Mouse (Mus musculus): ENCODE data around the gene Pkd1.

Gene Pkd1

DNA sequence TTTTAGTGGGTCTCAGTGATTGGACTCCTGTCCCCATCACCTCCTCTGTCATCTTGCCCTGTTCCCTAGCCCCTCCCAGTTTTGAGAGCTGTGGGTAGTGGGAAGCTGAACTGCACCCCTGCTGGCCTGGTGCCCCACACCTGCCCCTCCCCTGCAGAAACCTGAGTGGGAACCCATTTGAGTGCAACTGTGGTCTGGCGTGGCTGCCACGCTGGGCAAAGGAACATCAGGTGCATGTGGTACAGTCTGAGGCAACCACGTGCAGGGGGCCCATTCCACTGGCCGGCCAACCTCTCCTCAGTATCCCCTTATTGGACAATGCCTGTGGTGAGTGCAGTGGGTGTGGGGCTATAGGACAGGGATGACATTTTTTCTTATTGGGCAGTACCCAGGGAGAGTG is 14.8 kb downstream of the Pkd1 start:
- in situ Hi-C loops (cut with MboI; ENCODE audit: low sequenced_read_pairs) = no loop called here

DNA sequence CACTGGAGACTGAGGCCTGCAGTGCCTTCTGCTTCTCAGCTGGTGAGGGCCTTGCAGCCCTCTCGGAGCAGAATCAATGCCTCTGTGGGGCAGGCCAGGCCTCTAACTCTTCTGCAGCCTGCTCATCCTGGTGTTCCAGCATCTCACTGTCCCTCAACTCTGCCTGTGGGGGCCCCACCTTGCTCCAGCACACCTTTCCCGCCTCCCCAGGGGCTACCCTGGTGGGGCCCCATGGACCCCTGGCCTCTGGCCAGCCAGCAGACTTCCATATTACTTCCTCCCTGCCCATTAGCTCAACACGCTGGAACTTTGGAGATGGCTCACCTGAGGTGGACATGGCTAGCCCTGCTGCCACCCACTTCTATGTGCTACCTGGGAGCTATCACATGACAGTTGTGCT is 15.5 kb downstream of the Pkd1 start:
- in situ Hi-C loops (cut with MboI; ENCODE audit: low sequenced_read_pairs) = no loop called here

- in situ Hi-C loops (cut with MboI; ENCODE audit: low sequenced_read_pairs) = no loop called here
Measured at GRCm38 (mm10) chr17:24565792-24566191, 16.2 kb downstream of the Pkd1 start.

GRCm38 (mm10) chr17:24567034-24567779 is 17.6 kb downstream of the Pkd1 start:
- in situ Hi-C loops (cut with MboI; ENCODE audit: low sequenced_read_pairs) = no loop called here

- in situ Hi-C loops (cut with MboI; ENCODE audit: low sequenced_read_pairs) = no loop called here
Measured at GRCm38 (mm10) chr17:24569837-24570236, 20.2 kb downstream of the Pkd1 start.

GRCm38 (mm10) chr17:24572651-24573245 is 23.1 kb downstream of the Pkd1 start:
- in situ Hi-C loops (cut with MboI; ENCODE audit: low sequenced_read_pairs) = no loop called here

- in situ Hi-C loops (cut with MboI; ENCODE audit: low sequenced_read_pairs) = no loop called here
Measured at GRCm38 (mm10) chr17:24573811-24574210, 24.2 kb downstream of the Pkd1 start.

- in situ Hi-C loops (cut with MboI; ENCODE audit: low sequenced_read_pairs) = no loop called here
Measured at GRCm38 (mm10) chr17:24579532-24579931, 29.9 kb downstream of the Pkd1 start.

DNA sequence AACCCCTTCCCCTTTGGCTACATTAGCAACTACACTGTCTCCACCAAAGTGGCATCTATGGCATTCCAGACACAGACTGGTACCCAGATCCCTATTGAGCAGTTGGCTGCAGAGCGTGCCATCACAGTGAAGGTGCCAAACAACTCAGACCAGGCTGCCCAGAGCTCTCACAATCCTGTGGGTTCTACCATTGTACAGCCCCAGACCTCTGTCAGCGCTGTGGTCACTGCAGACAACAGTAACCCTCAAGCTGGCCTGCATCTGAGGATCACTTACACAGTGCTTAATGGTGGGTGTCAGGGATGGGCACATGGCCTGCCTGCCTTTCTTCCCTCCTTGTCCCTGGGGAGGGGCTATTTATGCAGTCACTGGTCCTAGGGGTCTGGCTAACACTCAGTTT is 30.7 kb downstream of the Pkd1 start:
- in situ Hi-C loops (cut with MboI; ENCODE audit: low sequenced_read_pairs) = no loop called here

GRCm38 (mm10) chr17:24583599-24584460 is 34.2 kb downstream of the Pkd1 start:
- in situ Hi-C loops (cut with MboI; ENCODE audit: low sequenced_read_pairs) = no loop called here

- in situ Hi-C loops (cut with MboI; ENCODE audit: low sequenced_read_pairs) = no loop called here
Measured at GRCm38 (mm10) chr17:24584520-24584919, 34.9 kb downstream of the Pkd1 start.

GRCm38 (mm10) chr17:24586532-24586931 is 36.9 kb downstream of the Pkd1 start:
- in situ Hi-C loops (cut with MboI; ENCODE audit: low sequenced_read_pairs) = no loop called here

DNA sequence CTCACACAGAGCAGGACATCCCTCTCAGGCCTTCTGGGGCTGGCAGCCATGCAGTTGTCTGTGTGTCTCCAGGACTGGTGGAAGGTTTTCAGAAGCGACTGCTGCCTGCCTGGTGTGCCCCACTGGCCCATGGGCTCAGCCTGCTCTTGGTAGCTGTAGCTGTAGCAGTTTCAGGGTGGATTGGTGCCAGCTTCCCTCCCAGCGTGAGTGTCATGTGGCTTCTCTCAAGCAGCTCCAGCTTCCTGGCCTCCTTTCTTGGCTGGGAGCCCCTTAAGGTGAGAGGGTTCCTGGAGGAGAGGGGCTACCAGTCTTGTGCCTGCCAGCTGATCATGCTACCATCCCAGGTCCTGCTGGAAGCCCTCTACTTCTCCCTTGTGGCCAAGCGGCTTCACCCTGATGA is 41.3 kb downstream of the Pkd1 start:
- in situ Hi-C loops (cut with MboI; ENCODE audit: low sequenced_read_pairs) = no loop called here

DNA sequence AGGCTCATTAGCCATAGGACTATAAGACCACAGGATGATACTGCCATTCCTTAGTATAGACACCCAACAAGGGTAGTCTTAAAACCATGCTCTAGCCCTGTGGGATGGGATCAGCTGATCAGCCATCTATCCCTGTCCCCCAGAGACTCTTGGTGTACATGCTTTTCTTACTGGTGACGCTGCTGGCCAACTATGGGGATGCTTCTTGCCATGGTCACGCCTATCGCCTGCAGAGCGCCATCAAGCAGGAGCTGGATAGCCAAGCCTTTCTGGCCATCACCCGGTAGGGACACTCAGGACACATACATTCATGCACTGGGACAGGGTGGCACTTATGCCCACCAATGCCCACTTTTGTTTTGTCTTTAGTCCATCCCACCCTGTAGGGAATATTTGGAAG is 42.1 kb downstream of the Pkd1 start:
- in situ Hi-C loops (cut with MboI; ENCODE audit: low sequenced_read_pairs) = no loop called here

DNA sequence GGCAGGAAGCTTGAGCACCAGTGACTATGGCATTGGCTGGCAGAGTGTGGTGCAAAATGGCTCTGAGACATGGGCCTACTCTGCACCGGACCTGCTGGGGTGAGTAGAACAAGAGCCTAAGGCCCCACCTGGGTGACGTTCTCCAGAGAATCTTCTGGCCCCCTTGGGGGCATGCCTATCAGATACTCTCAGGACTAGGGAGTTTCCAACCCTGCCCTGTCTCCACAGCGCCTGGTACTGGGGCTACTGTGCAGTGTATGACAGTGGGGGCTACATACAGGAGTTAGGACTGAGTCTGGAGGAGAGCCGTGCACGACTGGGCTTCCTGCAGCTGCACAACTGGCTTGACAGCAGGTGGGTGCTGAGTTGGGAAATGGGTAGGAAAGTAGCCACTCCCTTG is 43.6 kb downstream of the Pkd1 start:
- in situ Hi-C loops (cut with MboI; ENCODE audit: low sequenced_read_pairs) = no loop called here

DNA sequence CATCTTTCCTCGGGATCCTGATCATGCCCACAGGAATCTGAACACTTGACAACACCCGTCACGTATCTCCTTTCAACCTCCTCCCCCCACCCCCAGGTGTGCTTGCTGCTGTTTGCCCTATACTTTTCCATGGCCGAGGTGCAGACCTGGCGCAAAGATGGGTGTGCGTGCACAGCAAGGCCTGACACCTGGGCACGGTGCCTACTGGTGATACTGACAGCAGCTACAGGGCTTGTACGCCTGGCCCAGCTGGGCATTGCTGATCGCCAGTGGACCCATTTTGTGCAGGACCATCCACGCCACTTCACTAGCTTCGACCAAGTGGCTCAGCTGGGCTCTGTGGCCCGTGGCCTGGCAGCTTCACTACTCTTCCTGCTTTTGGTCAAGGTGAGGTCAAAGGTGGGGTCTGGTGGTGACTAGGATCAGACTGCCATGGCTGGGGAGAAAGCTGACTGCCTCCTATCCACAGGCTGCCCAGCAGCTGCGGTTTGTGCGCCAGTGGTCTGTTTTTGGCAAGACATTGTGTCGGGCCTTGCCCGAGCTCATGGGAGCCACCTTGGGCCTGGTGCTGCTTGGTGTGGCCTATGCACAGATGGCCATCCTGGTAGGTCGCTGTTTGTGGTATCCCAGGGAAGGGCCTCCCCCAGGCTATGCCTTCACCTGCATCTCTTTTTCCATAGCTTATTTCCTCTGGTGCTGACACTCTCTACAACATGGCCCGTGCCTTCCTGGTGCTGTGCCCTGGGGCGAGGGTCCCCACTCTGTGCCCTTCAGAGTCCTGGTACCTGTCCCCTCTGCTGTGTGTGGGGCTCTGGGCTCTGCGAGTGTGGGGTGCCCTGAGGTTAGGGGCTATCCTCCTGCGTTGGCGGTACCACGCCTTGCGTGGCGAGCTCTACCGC is 44.6 kb downstream of the Pkd1 start:
- in situ Hi-C loops (cut with MboI; ENCODE audit: low sequenced_read_pairs) = no loop called here

DNA sequence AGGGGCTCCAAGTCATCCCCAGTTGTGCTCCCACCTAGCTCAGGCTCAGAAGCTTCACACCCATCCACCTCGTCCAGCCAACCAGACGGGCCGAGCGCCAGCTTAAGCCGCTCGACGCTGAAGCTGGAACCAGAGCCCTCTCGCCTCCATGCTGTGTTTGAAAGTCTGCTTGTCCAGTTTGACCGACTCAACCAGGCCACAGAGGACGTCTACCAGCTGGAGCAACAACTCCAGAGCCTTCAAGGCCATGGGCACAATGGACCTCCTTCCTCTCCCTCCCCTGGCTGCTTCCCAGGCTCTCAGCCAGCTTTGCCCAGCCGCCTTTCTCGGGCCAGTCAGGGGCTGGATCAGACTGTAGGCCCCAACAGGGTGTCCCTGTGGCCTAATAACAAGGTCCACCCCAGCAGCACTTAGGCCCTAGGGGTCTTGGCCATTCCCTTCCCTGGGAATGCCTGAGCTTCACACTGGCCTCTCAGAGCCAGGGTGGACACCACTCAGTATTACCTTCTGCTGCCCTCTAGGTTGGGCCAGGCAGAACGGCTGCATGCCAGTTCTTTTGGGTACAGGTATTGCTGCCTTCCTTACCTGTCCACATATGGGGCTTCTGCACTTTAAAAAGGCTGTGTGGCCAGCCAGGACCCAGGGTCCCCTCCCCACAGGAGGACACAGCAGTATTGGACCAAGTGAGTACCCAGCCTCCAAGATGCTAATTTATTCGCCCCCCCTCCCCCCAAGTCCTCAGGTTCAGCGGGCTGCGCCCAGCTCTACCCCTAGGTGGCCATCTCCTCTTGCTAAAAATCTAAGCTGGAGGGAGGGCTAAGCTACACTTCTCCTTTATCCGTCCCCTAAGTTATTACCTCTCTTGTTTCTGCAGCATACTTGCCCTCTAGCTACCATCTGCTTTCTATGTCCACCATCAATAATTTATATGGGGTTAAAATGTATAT is 45.8 kb downstream of the Pkd1 start:
- in situ Hi-C loops (cut with MboI; ENCODE audit: low sequenced_read_pairs) = no loop called here

DNA sequence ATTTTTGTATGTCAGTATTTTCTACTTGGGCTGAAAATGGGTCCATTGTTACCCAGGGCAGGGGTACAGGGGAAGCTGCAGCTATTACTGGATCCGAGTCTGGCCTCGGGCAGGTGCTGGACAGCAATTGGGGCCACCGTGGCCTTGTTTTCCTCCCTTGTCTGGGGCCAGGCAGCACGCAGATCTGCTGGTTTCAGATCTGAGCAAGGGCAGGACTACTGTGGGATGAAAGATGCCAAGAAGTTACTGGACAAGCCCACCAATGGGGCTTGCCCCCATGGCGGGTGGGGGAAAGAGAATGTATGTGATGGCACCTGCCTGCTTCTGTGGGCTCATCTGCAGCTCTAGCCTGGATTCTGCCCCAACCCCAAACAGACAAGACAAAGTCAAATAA is 46.4 kb downstream of the Pkd1 start:
- in situ Hi-C loops (cut with MboI; ENCODE audit: low sequenced_read_pairs) = no loop called here

GRCm38 (mm10) chr17:24596471-24597183 is 47.0 kb downstream of the Pkd1 start:
- in situ Hi-C loops (cut with MboI; ENCODE audit: low sequenced_read_pairs) = no loop called here

Measured in CH12F3 (cell line).